Mouse (Mus musculus): ENCODE data around the gene Cks1b.

Cks1b gene

GRCm38 (mm10) chr3:89382950-89383349, 35.2 kb downstream of the Cks1b start:
- peak; percentile 20 for DNase-seq (ENCODE audit: low read depth, low spot score)

DNA sequence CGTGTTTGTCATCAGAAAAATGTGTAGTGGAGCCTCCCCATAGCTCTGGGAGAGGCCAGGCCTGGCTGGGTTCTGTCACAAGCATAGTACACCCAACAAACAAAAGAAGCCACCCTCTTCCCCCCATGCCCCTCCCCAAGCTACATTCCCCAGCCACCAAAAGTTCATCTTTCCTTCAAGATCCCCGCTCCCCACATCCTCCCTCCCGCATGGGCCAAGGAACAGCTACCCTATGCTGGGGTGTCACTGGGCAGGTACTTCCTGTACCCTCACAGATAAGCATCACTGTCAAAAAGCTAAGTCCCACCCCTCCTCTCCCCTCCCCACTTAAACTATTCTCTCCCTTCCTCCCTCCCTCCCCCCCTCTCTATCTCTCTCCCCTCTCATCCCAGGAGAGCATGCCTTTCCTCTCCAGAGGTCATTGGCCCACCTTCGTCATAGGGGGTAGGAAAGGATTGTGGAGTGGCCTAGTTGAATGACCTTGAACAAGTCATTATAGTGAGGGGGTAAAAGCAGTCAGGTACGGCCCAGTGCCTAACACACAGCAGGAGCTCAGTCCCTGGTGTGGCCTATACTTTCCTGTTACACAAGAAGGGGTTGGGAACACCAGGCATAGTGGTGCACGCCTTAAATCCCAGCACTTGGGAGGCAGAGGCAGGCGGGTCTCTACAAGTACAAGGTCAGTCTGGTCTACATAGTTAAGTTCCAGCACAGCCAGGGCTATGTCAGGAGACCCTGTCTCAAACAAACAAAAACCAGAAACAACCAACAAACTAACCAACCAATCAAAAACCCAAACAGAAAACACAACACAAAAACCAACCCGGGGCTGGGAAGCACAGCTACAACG, 35.9 kb downstream of the Cks1b start:
- DNase-seq (ENCODE audit: low read depth, low spot score), result peak; percentile 63

DNA sequence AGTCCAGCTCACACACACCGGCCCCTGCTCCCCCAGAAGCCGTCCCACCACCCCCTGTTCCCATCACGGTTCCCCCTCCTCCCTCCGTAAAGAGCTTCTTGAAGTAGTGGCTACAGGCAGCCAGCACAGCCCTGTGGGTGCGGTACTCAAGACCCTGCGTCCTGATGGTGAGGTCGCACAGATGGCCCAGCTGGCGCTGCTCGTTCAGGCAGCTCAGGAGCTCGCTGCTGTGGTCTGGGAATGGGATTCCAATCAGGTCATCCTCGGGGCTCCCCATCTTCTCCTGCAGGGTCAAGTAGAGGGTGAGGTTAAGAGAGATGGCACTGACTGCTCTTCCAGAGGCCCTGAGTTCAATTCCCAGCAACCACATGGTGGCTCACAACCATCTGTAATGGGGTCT, 37.0 kb downstream of the Cks1b start:
- no peak for DNase-seq (ENCODE audit: low read depth, low spot score)

- no peak for DNase-seq (ENCODE audit: low read depth, low spot score)
Observed at GRCm38 (mm10) chr3:89380711-89381110, 37.5 kb downstream of the Cks1b start.

DNA sequence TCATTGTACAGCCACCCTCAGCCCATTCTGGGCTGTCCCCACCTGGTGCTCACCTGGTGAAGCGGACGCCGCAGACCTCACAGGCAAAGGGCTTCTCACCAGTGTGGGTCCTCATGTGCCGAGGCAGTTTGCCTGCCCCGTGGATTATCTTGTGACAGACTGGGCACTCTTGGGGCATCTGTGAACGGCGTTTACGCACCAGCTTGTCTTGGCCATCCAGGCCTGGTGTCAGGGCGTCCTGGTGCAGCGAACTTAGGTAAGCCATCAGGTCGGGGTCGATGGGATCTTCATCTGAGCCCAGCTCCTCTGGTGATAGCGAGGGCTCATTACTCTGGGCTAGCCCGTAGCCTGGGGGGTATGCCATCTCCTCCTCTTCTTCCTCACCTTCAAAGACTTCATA, 37.9 kb downstream of the Cks1b start:
- no peak for DNase-seq (ENCODE audit: low read depth, low spot score)

DNA sequence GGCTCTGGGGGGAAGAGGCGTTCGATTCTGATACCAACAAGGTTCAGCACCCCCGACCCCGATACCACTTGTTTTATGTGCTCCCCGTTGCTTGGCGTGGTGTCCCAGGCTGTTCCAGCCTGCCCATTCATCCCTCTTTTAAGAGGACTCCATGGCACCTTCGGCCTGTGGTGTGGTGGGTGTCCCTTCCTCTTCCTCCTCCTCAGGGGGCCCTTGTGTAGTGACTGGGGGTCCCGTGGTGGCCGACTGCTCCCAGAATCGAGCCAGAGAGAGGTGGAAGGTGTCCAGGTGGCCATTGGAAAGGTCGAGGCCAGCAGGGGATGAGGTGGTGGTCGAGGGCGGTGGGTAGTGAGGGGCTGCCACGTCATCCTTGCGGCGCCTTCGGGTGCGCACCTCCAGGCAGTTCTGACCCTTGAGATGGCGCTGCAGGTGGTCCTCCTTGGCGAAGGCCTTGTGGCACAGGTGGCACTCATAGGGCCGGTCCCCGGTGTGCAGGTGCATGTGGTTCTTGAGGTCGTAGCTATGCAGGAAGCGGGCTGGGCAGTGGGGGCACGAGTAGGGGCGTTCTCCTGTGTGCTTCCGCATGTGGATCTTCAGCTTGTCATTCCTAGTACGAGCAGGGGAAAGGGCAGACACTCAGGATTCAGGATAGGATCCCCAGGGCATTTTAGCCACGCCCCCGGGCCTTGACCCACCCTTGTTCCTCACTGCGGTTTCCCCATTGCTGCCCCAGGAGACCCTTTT, 38.6 kb downstream of the Cks1b start:
- peak; percentile 34 for DNase-seq (ENCODE audit: low read depth, low spot score)

DNA sequence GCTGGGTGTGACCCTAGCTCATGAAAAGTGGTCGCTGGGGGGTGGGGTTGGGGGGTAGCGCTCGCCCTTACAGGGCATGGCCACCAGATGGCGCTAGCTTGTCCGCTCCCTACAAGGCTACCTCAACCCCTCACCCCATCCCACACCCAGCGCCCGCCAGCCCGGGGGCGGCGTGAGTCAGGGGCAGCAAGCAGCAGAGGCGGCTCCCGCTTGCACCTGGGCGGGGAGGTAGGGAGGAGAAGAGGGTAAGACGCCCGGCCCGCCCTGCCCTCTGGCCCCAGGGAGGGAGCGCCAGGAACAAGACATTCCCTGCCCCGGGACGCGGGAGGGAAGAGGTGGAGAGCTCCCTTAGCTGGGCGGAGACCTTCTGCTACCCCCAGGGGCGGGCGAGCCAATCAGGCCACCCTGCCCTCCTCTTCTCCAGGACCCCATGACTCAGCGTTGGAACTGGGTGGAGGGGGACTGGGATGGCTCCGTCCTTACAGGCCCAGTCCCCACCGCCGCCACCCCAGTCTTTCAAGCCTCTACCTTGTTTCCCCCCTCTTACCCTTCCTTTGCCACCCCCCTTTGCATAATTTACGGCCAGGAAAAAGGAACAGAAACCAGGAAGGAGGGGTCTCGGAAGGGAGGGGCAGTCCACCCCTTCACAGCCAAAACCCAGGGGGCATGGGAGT, 39.7 kb downstream of the Cks1b start:
- DNase-seq (ENCODE audit: low read depth, low spot score), result peak; percentile 87

DNA sequence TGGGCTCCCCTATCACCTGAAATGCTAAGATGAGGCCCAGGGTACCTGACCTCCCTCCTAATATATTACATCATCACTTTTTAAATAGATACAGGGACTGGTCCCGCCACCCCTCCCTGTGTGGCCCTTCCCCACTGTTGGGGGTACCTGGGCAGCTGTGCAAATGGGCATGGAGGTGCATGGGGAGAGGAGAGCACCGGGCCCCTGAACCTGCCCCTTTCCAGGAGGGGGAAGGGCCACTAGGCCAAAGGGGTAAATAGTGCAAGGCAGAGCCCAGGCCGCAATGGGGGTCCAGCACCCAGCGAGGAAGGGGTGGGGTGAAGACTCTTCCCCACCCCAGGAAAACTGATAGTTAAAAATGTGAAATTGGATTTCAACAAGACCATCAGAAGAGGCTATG, 40.4 kb downstream of the Cks1b start:
- DNase-seq (ENCODE audit: low read depth, low spot score), result no peak

DNA sequence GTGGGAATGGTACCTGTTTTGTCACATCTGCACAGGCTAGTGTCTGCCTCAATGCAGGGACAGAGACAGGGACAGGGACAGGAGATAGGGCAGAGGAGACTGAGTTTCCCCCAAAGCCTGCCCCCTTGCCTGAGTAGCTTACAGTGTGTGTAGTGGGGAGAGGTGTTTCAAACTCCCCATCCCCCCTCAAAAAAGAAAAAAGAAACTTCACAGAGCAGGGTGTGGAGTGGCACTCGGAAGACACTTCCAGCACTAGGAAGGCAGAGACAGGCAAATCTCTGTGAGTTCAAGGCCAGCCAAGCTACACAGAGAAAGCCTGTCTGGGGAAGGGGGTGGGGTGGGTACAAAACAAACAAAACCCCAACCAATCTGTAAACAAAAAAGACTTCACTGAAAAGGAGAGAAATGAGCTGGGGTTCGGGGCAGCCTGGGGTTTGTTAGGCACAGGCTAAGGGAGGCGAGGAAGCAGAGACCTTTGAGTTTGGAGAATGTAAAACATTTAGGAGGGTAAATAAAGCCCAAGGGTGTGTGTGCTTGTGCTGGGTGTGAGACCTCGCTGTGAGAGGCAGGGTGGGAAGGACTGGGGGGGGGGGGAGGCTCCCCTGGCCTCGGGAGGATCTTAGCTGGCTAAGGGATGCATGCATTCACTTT, 44.5 kb downstream of the Cks1b start:
- DNase-seq (ENCODE audit: low read depth, low spot score), result no peak

DNA sequence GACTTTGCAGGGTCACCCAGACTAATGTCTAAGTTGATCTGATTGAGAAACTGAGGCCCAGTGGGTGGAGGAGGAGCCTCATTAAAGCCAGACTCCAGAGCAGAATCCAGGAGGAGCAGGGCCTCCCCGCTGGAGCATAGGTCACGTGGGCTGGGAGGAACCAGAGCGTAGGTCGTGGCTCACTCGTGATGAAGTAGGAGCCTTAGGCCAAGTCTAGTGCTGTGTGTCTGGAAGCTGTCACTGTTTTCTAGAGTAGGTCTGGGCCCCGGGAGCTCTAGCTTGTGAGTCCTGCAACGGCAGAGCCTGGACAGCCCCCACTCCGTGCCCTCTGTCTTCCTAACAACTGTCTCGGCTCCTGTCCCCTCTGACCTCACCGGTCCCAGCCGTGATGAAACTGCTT, 50.8 kb downstream of the Cks1b start:
- DNase-seq (ENCODE audit: low read depth, low spot score), result no peak

- DNase-seq (ENCODE audit: low read depth, low spot score), result no peak
Observed at GRCm38 (mm10) chr3:89365486-89366414, 52.4 kb downstream of the Cks1b start.

Measured in CD4-positive, CD25-positive, alpha-beta regulatory T cell, adult 2 months (primary cell).